Mouse (Mus musculus): Measurements from ENCODE around the gene Zfp51. TPM values are rescaled to one million over a fixed set of nuclear protein-coding genes. Genes with fewer than 3 reads are reported as not detected.
A peak's percentile ranks its signal among the peaks of the same experiment; 100 is the strongest.
"Not testable (repeated sequence)": the region's sequence is repeated elsewhere in the genome, so short reads cannot be mapped to it uniquely, and the experiment has no call there.

The Zfp51 gene
- 4.3 and 4.8 TPM in 2 replicates for polyA plus RNA-seq (2012; rRNA removed)

DNA sequence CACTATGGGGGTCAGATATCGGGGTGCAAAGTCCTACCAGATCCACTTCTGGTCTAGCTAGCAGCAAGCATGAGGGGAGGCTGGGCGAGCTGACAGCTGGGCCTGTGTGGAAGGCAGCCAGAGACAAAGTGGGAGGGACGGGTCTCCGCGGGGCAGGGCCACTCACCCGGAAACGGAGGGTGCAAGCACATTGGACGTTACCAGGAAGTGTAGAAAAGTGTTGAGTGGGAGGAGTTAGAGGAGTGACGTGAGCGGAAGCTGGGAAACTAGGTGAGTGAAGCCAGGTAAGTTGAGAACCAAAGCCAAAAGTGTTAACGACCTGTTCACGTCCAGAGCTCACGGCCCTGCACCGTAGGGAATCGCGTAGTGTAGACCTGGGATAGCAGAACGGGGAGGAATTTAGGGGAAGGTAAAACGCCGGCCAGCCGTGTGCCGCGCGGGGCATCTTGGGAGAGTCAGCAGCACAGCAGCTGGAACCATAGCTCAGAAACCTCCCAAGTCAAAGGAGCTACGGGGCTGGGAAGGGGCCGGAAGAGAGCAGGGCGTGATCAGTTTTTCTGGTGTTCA, at the start of gene Zfp51:
Gene Zfp51, plus strand, starts transcription at position 237 of the 567 bp plus-strand sequence.
- Histone ChIP-seq H3K27me3 (ENCODE audit: control insufficient read depth, insufficient read depth, low read length) (no peaks in the 10 kb centered on the region), H3K4me1 (ENCODE audit: control insufficient read depth, insufficient read depth, low read length) (no peaks in the 10 kb centered on the region), H3K4me3 (replicated peaks; ENCODE audit: insufficient read depth, low read depth, low read length) (peak within 1 kb of the TSS; percentile 92), H3K27ac (ENCODE audit: insufficient read depth, low read length) (peak within 1 kb of the TSS; percentile 61; the same call in 1 of the 2 replicates)
- DNase-seq = peak; percentile 83 to 84
- TF ChIP-seq CTCF (IDR thresholded peaks at IDR 0.05; ENCODE audit: borderline replicate concordance, insufficient read depth, low read depth, low read length) (no peak), POLR2A (IDR thresholded peaks at IDR 0.05; ENCODE audit: borderline replicate concordance, insufficient read depth, low read length) (0 out of 2 replicates have a peak, but pooled peaks have one; percentile 43)
- WGBS = under 1% methylated on average over 26 of the region's 26 CpGs

GRCm38 (mm10) chr17:21422664-21423599, 27.2 kb upstream of the Zfp51 start, which contains the start of gene Zfp54:
Gene Zfp54 (plus strand): TSS chr17:21423227.
- H3K4me1 ChIP-seq (ENCODE audit: control insufficient read depth, insufficient read depth, low read length) = no peaks in the 10 kb centered on the region
- H3K27ac ChIP-seq (ENCODE audit: insufficient read depth, low read length) = no peak within 1 kb of the TSS; the same call in 1 of the 2 replicates
- H3K27me3 ChIP-seq (ENCODE audit: control insufficient read depth, insufficient read depth, low read length) = no peaks in the 10 kb centered on the region
- TF ChIP-seq POLR2A (IDR thresholded peaks at IDR 0.05; ENCODE audit: borderline replicate concordance, insufficient read depth, low read length) (no peak), CTCF (IDR thresholded peaks at IDR 0.05; ENCODE audit: borderline replicate concordance, insufficient read depth, low read depth, low read length) (peak; percentile 58)
- under 1% methylated on average over 22 of the region's 22 CpGs for WGBS
- peak within 1 kb of the TSS; percentile 61 for H3K4me3 ChIP-seq (replicated peaks; ENCODE audit: insufficient read depth, low read depth, low read length)
- DNase-seq = peak; percentile 50 to 54

GRCm38 (mm10) chr17:21438806-21439400, 11.3 kb upstream of the Zfp51 start:
- H3K4me3 ChIP-seq (replicated peaks; ENCODE audit: insufficient read depth, low read depth, low read length); DNase-seq; H3K27ac ChIP-seq (ENCODE audit: insufficient read depth, low read length); H3K27me3 ChIP-seq (ENCODE audit: control insufficient read depth, insufficient read depth, low read length); H3K4me1 ChIP-seq (ENCODE audit: control insufficient read depth, insufficient read depth, low read length): not testable (repeated sequence)
- 77% methylated on average over 9 of the region's 9 CpGs for WGBS

DNA sequence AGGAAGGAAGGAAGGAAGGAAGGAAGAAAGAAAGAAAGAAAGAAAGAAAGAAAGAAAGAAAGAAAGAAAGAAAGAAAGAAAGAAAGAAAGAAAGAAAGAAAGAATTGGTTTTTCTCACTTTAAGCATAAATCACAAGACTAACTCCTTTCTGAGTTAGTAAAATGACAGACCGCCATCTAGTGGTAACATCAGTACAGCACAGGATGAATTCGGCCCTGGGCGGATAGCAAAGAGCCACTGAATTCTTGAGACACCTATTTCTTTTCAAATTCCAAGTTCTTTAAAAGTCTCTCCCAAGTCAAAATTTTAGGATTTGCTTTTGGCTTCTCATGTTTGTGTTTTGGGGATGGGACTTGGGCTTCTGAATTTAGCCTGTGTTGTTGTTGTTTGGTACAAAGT, 505 bp upstream of the Zfp51 start:
- DNase-seq = peak; percentile 65 to 73
- H3K4me1 ChIP-seq (ENCODE audit: control insufficient read depth, insufficient read depth, low read length) = no peaks in the 10 kb centered on the region
- no peak for TF ChIP-seq CTCF (IDR thresholded peaks at IDR 0.05; ENCODE audit: borderline replicate concordance, insufficient read depth, low read depth, low read length)
- no peak for TF ChIP-seq POLR2A (IDR thresholded peaks at IDR 0.05; ENCODE audit: borderline replicate concordance, insufficient read depth, low read length)
- H3K27ac ChIP-seq (ENCODE audit: insufficient read depth, low read length) = peak overlapping the region; percentile 54; the same call in 1 of the 2 replicates
- peak overlapping the region; percentile 92 for H3K4me3 ChIP-seq (replicated peaks; ENCODE audit: insufficient read depth, low read depth, low read length)
- 0% methylated on average over 3 of the region's 3 CpGs for WGBS
- no peaks in the 10 kb centered on the region for H3K27me3 ChIP-seq (ENCODE audit: control insufficient read depth, insufficient read depth, low read length)

DNA sequence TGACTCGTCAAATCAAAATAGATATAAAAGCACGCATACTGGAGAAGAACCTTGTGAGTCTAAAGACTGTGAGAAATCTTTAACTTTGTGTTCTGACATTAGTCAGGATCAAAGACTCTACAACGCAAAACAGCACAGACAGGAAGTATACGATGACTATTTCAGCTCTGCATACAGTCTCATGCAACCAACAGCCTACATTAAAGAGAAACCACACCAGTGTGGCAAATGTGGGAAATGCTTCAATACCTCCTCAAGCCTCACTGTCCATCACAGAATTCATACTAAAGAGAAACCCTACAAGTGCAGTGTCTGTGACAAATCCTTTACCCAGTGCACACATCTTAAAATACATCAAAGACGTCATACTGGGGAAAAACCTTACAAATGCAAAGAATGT, 13.4 kb downstream of the Zfp51 start:
- no peak overlapping the region for H3K27ac ChIP-seq (ENCODE audit: insufficient read depth, low read length)
- H3K4me3 ChIP-seq (replicated peaks; ENCODE audit: insufficient read depth, low read depth, low read length) = no peak overlapping the region
- H3K4me1 ChIP-seq (ENCODE audit: control insufficient read depth, insufficient read depth, low read length) = no peaks in the 10 kb centered on the region
- WGBS = 93% methylated on average over 5 of the region's 5 CpGs
- no peaks in the 10 kb centered on the region for H3K27me3 ChIP-seq (ENCODE audit: control insufficient read depth, insufficient read depth, low read length)
- no peak for DNase-seq
- no peak for TF ChIP-seq POLR2A (IDR thresholded peaks at IDR 0.05; ENCODE audit: borderline replicate concordance, insufficient read depth, low read length)
- TF ChIP-seq CTCF (IDR thresholded peaks at IDR 0.05; ENCODE audit: borderline replicate concordance, insufficient read depth, low read depth, low read length) = no peak

- Histone ChIP-seq H3K27me3 (ENCODE audit: control insufficient read depth, insufficient read depth, low read length) (no peaks in the 10 kb centered on the region), H3K27ac (ENCODE audit: insufficient read depth, low read length) (no peak overlapping the region), H3K4me3 (replicated peaks; ENCODE audit: insufficient read depth, low read depth, low read length) (no peak overlapping the region), H3K4me1 (ENCODE audit: control insufficient read depth, insufficient read depth, low read length) (no peaks in the 10 kb centered on the region)
- TF ChIP-seq POLR2A (IDR thresholded peaks at IDR 0.05; ENCODE audit: borderline replicate concordance, insufficient read depth, low read length) = no peak
- no peak for TF ChIP-seq CTCF (IDR thresholded peaks at IDR 0.05; ENCODE audit: borderline replicate concordance, insufficient read depth, low read depth, low read length)
- 69% methylated on average over 3 of the region's 3 CpGs for WGBS
- no peak for DNase-seq
Observed at GRCm38 (mm10) chr17:21472032-21472652, 22.0 kb downstream of the Zfp51 start.

- TF ChIP-seq CTCF (IDR thresholded peaks at IDR 0.05; ENCODE audit: borderline replicate concordance, insufficient read depth, low read depth, low read length) = no peak
- TF ChIP-seq POLR2A (IDR thresholded peaks at IDR 0.05; ENCODE audit: borderline replicate concordance, insufficient read depth, low read length) = no peak
- H3K27me3 ChIP-seq (ENCODE audit: control insufficient read depth, insufficient read depth, low read length) = no peaks in the 10 kb centered on the region
- no peak for DNase-seq
- no peaks in the 10 kb centered on the region for H3K4me1 ChIP-seq (ENCODE audit: control insufficient read depth, insufficient read depth, low read length)
- 77% methylated on average over 2 of the region's 2 CpGs for WGBS
- H3K27ac ChIP-seq (ENCODE audit: insufficient read depth, low read length) = no peak overlapping the region
- no peak overlapping the region for H3K4me3 ChIP-seq (replicated peaks; ENCODE audit: insufficient read depth, low read depth, low read length)
Observed at GRCm38 (mm10) chr17:21472653-21473307, 22.6 kb downstream of the Zfp51 start.
